Mouse (Mus musculus): ENCODE data around the gene Brd2. TPM values are rescaled to one million over a fixed set of nuclear protein-coding genes. Genes with fewer than 3 reads are reported as not detected.

Brd2 gene
- polyA plus RNA-seq, 1 experiment from 2014 or later = 107 TPM

DNA sequence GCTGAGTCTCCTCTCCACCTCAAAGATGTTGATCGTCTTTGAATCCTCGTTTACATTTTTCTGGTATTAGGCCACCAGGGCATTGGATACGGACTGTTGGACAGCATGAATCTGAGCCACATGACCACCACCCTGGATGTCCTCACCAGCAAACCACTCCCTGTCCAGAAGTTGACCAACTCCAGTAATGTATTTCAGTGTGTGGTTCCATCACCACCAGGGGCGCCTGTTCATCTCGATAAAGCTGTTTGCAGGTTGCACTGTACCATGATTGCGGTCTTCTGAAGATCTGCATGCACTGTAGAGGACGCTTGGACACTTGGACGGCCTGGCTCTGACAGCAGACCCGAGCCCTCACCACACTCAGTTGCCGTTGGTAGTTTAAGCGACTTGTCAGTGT is 10.9 kb upstream of the Brd2 start:
- no peak for DNase-seq (ENCODE audit: low spot score)

DNA sequence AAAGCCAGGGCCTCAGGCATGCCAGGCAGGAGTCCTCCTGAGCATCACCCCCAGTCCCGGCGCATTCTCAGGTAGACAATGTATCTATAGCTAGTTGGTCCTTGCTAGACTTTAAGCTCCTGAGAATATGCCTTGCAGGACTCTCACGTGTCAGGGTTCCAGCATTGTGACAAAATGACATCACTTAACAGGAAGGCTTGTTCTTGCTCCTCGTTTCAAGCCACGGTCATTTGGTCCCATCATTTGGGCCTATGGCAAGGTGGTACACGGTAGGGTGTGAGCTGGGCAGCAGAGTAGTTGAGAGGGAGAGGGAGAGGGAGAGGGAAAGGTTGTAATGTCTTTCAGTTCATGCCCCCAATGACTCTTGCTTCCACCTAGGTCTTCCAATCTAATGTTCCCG is 9.5 kb upstream of the Brd2 start:
- DNase-seq (ENCODE audit: low spot score) = no peak

DNA sequence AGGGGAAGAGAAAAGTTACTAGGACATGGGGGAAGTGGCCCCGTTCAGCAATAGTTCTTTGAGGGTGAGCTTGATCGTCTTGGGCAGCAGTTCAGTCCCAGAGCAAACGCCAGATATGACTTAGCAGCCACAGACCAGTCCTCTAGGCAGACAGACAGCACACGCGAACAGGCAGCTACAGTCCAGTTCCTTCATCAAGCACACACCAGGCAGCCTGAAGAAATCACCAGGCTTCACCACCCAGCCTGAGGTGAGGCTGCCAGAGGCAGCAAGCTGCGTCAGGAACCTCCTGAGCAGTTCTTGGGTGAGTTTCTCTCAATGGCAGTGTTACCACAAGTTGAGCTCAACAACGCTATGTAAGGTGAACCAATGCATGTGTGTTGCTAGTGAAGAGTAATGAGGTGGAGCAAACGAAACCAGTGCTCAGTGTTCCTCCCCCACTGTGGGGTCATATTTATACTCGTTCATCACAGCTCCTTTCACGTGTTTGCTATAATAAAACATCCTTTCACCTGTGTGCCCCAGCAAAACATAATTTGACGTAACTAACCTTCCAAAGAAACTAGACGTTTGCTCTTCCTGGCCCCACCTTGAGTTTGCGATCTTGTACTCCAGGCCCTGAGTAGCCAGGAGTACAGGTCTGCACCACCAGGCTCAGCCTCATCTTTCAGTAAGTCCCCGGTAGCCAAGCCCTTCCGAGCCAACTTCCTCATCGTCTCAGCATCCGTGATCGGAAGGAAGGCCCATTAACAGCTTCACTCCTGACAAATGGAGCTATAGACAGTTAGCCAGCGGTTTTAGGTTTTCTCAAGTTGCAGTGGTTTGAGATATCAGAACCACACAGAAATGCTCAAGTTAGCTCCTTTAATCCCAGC is 7.9 kb upstream of the Brd2 start:
- DNase-seq (ENCODE audit: low spot score) = no peak

DNA sequence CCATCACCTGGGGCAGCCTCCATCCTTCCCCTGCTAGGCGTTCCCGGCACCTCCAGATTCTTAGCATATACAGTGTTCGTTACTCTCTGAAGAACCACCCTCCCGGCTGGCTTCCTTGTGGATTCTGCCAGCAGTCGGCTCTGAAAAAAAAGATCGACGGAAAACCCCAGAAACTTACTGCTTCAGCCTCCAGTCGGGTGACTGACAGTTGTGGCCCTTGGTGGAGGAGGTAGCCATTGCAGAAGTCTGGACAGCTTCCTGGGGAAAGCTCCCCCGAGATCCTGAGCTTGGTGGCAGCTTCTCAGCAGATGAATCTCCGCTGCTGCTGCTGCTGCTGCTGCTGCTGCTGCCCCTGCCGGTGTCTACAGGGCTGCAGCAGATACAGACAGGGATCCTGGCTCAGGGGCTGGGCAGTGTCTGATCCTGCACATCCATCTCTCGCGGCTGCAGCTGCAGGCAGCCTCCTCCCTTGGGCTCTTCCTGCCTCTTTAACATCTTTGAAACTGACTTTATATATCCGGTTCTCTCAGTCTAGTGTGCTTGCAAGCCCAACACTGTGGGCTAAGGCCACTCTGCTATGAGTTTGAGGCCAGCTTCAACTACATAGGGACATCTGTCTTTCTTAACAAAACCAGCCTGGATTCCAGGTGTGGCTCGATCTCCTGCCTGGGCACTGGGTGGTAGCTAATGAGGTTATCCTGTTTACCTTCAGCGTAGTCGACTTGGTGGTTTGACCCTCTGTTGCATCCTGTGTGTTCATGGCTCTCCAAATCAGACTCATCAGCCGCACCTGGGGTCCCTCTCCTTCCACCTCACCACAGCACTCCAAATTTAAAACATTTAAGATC is 6.7 kb upstream of the Brd2 start:
- peak; percentile 81 for DNase-seq (ENCODE audit: low spot score)

DNA sequence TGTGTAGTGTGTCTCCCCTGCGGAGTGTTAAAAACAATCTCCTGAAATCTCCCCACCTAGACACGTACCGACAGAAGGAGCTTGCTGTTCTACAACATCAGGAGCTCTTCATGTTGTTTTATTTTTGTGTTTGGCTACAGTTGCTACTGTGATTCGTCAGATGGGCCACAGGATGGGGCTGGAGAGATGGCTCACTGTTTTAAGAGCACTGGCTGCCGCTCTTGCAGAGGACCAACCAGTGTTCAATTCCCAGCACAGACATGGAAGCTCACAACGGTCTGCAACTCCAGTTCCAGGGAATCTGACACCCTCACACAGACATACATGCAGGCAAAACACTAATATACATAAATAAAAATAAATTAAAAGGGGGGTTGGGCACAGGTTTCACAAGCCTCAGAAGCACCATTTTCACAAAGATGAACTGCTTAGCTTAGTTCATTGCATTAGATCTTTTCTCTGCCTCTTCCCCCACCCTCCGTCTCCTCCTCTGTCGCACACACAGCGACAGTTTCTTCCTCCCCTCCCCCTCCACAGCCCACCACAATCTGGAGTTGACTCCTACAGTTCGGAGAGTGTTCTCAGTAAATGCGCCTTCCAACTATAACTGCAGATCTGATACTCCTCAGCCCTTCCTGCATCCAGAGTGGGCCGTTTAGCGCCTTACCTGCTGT is 6.0 kb upstream of the Brd2 start:
- DNase-seq (ENCODE audit: low spot score) = peak; percentile 60

DNA sequence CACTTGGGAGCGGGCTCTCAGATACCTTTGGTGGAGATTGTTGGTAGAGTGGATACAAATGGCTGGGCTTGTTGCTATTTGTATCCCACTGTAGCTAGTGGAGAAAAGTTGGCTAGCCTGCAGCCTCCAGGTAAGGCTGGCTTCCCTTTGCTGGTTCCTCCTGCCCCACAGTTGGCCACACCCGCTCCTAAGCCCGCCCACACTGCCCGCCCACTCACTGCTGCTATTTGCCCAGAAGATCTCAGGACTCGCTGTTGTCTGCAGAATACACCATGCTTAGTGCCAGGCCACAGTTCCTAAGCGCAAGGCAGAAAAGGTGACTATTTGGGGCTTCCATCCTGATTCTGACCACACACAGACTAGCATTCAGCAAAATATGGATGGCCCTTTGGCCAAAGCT is 5.0 kb upstream of the Brd2 start:
- peak; percentile 48 for DNase-seq (ENCODE audit: low spot score)

DNA sequence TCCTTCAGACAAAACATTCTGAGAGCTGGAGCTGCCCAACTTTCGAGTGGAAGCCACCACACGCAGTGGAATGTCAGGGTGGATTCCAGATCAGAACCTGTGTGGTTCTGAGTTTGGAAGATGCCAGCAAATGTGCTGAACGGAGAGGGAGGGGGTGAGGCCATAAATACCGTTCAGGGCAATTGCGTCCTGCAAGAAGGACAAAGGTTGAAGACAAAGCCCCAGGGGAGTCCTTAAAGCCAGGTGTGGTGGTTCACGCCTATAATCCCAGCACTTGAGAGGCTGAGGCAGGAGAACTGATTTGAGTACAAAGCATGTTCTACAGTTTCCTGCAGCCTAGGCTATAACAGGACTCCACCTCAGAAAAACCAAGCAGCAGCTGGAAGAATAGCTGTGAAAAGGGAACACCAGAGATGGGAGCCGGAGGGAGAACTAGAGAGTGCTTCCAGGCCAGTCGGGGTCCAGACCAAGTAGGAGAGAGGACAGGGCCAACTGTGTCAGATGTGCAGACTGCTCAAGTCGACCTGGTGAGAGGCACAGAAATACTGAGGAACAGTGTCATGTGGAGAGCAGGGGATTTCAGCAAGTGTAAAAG is 4.5 kb upstream of the Brd2 start:
- no peak for DNase-seq (ENCODE audit: low spot score)

DNA sequence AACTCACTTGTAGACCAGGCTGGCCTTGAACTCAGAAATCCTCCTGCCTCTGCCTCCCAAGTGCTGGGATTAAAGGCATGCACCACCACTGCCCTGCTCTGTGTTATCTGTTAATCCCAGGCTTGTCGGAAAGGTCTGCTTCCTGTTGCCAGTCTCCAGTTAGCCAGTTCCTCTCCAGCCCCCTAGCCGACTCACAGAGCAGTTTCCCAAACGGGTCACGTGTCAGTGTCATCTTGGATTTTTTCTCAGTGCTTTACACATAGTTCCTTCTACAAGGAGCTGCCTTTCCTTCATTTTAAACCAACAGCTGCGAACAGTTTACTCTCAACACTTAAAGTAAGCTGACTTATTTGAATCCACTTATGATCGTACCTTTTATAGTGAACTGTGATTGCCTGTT is 2.2 kb upstream of the Brd2 start:
- DNase-seq (ENCODE audit: low spot score) = no peak

DNA sequence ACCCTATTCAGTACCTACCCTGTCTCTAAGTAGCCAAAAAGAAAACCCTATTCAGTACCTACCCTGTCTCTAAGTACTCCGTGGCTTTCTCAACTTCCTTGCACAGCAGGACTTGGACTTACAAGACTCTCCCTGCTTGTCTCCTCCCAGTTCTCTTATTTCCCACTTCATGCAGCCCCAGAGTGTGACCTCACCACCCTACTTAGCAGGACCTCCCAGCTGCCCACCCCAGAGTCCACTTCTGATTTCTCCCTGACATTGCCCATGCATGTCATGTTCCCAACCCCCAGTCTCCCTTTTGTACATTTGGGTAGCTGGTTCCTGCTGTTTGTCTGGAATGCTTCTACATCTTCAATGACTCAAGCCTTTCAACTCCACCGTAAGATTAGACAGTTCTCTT is 1.1 kb upstream of the Brd2 start:
- no peak for DNase-seq (ENCODE audit: low spot score)

DNA sequence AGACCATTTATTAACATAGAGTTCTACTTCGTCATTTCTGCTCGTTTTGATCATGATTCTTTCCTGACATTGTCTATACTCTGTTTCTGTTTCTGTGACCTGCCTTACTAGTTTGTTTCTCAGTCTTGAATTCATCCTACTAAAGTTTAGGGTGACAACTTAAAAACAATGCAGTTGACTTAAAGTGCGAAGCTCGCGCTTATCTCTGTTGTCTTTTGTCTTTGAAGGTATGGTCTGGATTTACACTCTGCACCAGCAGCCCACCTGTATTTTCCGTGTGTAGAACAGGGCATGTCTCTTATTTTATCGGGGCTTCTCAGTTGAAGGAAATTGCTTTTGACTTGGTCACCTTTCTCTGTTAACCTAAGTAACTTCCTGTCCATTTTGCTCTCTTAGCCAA is 677 bp upstream of the Brd2 start:
- DNase-seq (ENCODE audit: low spot score) = no peak

DNA sequence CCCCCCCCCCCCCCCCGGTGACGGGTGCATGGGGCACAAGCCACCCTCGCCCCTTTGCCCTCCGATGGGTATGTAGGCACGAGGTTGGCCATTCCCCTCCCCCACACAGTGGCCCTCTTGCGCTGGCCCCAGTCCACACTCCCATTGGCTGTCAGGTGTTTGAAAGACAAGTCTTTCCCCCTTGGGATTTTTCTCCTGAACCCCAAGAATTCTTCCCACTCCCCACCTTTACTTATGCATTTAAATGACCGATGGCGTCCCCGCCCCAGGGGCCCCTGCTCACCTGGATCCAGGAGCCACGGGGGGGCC is 601 bp downstream of the Brd2 start:
- no peak for DNase-seq (ENCODE audit: low spot score)

DNA sequence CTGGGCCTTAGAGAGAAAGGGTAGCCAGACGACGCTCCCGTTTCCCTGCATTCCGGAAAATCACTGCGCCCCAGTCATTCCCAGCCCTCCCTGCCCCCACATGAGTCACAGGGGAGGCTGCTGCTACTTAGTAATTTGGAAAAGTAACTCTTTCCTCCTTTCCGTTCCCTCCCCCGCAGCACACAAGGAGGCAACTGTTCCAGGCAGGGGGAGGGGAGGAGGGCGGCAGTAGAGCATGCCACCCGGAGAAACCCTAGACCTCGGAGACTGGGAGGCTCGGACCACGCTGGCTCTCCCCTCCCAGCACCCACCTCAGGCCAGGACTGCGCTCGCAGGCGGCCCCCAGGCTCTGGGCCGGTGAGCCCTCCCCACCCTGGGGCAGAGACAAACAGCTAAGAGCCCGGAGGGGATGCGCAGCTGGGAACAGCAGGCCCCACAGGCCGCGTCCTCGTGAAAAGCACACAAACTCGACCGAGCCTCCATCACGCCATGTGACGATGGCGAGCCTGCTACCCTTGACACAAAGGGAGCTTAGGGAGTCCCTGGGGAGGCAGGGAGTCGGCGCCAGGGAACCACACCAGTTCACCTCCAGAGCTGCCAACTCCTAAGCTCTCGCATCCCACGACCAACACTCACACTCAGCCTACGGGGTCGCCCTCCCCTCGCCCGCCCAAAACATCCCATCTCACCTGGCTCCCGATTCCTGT is 1.1 kb downstream of the Brd2 start:
- peak; percentile 64 for DNase-seq (ENCODE audit: low spot score)

DNA sequence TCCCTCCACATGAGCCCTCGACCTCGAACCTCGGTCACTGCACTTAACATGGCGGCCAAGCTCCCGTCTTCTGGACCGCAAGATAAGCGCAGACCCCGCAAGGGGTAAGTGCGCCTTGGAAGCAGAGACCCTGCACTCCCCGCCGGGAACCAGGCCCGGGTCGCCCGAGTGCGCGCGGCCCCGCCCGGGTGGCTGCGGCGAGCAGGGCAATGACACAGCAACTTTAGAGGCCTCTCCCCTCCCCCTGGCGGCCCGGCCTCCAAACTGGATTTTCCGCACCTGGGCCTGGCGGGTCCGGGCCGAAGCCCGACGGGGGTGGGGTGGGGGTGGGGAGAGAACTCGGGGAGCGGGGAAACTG is 1.6 kb downstream of the Brd2 start:
- peak; percentile 83 for DNase-seq (ENCODE audit: low spot score)

DNA sequence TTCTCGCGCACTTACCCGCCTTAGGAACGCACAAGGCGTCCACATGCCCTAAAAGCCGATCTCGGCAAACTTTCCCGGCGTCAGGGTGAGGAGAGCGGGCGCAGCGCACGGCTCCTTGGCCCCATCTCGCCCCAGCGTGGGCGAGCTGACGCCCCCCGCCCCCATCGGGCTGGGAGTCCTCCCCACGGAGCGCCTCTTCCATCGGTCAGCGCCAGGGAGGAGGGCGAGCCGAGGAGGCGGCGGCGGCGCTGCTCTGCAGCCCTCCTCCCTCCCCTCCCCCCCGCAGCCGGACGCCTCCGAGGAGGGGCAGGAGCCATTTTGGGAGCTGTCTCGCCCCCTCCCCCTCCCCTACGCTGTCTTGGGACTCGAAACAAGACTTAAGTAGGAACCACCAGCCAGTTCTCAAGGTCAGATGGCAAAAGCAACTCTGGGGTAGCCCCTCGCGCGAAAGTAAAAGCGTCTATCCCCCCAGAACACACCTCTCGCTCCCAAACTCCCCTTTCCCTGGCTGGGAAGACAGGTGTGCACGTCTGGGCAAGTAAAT is 2.2 kb downstream of the Brd2 start:
- DNase-seq (ENCODE audit: low spot score) = peak; percentile 78

DNA sequence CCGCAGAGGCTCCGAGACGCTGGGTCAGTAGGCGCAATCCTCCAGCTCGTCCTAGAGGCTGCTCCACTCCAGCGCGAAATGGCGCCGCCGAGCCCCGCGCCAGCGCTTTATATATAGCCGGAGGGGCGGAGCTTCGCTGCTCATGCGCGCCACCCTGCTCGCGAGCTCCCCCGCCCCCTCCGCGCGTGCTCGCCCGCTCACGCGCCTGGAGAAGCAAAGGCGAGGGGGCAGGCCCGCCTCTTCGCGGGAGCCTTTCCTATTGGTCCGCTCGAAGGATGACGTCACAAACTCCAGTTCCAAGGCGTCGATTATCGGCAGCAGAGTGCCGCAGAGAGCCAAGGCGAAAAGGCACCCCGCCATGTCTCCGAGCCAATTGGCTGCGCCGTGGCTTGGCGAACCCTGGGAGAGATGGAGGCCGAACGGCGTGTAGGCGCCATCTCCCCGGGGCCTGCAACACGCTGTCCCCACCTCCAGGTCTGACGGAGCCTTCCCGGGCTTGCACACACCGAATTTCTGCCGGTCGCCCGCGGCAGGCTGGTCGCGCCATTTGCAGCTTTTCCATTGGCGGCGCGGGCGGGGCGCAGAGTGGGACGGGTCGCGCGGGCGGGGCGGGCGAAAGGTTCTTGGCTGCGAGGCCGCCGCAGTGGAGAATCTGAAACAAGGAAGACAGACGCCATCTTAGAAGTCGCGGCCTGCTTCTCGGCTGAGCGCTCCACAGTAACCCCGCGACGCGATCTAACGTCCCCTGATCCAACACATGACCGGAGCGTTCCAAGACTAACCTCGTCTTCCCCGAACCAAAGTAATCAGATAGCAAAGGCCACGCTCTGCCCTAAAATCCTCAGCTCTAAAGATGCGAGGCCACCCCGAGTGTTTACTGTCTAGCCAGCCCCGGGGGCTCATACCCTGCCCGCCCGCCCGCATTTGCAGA is 2.9 kb downstream of the Brd2 start, which contains the start of gene H2-DMa:
TSS of gene H2-DMa (plus strand) at position 293 of the 931 bp plus-strand sequence.
- peak; percentile 100 for DNase-seq (ENCODE audit: low spot score)

DNA sequence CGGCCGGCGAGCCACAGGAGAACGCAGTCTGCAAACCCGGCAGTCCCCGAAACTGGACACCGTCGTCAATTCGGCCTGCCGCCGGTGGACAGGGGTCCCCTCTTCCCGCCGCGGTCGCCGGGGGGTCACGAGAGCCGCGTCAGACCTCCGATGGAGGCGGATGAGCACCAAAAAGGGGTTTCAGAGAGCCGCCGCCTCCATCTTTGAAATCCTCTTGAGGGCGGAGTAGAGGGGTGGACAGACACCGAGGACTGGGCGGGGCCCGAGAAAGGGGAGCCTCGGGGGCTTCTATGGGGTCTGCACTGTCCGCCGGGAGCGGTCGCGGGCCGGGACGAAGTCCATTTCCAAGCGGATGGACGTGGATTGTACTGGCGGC is 3.6 kb downstream of the Brd2 start:
- no peak for DNase-seq (ENCODE audit: low spot score)

DNA sequence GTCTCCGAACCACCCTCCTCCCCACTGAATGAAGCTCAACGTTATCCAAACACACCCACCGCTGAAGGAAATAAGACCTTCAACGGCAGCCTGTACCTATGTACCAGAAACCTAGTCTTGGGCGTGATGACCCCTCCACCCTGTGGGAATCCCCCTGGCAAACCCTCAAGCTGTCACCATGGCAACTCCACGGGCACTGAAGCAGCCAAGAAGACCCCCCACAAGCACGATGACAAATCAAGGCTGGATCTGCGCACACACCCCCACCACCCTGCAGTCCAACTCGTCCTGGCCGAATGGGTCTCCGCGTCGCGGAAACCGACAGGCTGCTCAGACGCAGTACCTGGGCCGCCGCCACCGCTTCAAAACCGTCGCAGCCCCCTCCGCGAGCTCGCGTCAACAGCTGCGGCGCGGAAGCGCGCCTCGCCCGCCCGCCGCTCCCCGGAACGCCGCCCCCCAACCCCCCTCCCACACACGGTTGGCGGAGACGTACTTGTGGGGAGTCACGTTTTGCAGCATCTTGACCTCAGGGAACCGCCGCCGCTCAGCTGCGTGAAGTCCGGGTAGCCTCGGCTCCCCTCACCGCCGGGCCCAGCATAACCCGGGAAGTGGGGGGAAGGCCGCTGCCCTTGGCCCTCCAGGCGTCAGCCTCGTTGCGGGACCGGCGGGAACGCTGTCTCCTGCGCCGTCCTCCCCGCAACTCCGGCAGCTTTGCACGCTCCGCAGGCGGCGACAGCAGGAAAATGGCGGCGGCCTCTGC is 4.1 kb downstream of the Brd2 start:
- peak; percentile 70 for DNase-seq (ENCODE audit: low spot score)

DNA sequence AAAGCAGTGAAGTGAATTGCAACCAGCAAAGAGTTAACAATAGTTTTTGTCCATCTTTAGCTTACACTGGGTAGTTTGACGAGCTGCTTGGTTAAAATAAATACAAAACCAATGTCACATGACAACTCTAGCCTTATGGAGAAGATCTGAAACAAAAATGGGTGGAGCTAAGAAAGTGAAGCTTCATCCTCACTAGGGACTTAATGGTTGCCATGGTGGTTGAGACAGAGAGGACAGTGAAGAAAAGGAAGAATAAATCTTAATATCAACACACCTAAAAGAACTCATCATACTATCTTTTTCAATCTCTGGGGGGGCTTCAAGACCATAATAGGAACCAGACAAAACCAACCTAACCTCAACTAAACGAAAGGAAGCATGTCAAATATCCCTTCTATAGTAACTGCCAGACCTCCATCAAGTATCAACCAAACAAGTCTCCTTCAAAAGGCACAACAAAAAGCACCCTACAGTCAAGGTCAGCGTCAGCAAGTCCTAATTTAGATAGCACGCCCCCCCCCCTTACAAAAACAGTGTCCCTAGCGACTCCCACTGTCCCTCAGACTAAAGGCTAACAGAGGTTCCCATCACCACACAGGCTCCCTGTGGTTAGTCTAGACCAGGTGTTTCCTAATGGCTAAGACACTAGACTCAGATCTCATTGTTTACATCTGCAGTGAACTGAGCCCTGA is 4.9 kb downstream of the Brd2 start:
- no peak for DNase-seq (ENCODE audit: low spot score)

All from thymus, postnatal 0 days (tissue).